Mouse (Mus musculus): ENCODE measurements around the gene Zfp148.
"Not testable (repeated sequence)": the region's sequence is repeated elsewhere in the genome, so short reads cannot be mapped to it uniquely, and the experiment has no call there.

Zfp148 gene

GRCm38 (mm10) chr16:33455263-33455910 is 74.8 kb downstream of the Zfp148 start:
- DNase-seq (ENCODE audit: extremely low spot score, low read depth, low spot score): no peak

GRCm38 (mm10) chr16:33459101-33459500 is 78.5 kb downstream of the Zfp148 start:
- no peak for DNase-seq (ENCODE audit: extremely low spot score, low read depth, low spot score)

- DNase-seq (ENCODE audit: extremely low spot score, low read depth, low spot score): no peak
Measured at GRCm38 (mm10) chr16:33461416-33461815, 80.8 kb downstream of the Zfp148 start.

GRCm38 (mm10) chr16:33464509-33465241 is 84.0 kb downstream of the Zfp148 start:
- no peak for DNase-seq (ENCODE audit: extremely low spot score, low read depth, low spot score)

- no peak for DNase-seq (ENCODE audit: extremely low spot score, low read depth, low spot score)
Measured at GRCm38 (mm10) chr16:33465242-33465614, 84.6 kb downstream of the Zfp148 start.

- no peak for DNase-seq (ENCODE audit: extremely low spot score, low read depth, low spot score)
Measured at GRCm38 (mm10) chr16:33467451-33467850, 86.8 kb downstream of the Zfp148 start.

GRCm38 (mm10) chr16:33469973-33470372 is 89.3 kb downstream of the Zfp148 start:
- no peak for DNase-seq (ENCODE audit: extremely low spot score, low read depth, low spot score)

GRCm38 (mm10) chr16:33474381-33474780 is 93.7 kb downstream of the Zfp148 start:
- no peak for DNase-seq (ENCODE audit: extremely low spot score, low read depth, low spot score)

- DNase-seq (ENCODE audit: extremely low spot score, low read depth, low spot score): no peak
Measured at GRCm38 (mm10) chr16:33479926-33480325, 99.3 kb downstream of the Zfp148 start.

- no peak for DNase-seq (ENCODE audit: extremely low spot score, low read depth, low spot score)
Measured at GRCm38 (mm10) chr16:33481148-33481547, 100.5 kb downstream of the Zfp148 start.

- no peak for DNase-seq (ENCODE audit: extremely low spot score, low read depth, low spot score)
Measured at GRCm38 (mm10) chr16:33482309-33482708, 101.7 kb downstream of the Zfp148 start.

GRCm38 (mm10) chr16:33487709-33488108 is 107.1 kb downstream of the Zfp148 start:
- no peak for DNase-seq (ENCODE audit: extremely low spot score, low read depth, low spot score)

- DNase-seq (ENCODE audit: extremely low spot score, low read depth, low spot score): no peak
Measured at GRCm38 (mm10) chr16:33494374-33494773, 113.7 kb downstream of the Zfp148 start.

GRCm38 (mm10) chr16:33508082-33508481 is 127.4 kb downstream of the Zfp148 start:
- no peak for DNase-seq (ENCODE audit: extremely low spot score, low read depth, low spot score)

GRCm38 (mm10) chr16:33509231-33509630 is 128.6 kb downstream of the Zfp148 start:
- not testable (repeated sequence) for DNase-seq (ENCODE audit: extremely low spot score, low read depth, low spot score)

GRCm38 (mm10) chr16:33510856-33511255 is 130.2 kb downstream of the Zfp148 start:
- DNase-seq (ENCODE audit: extremely low spot score, low read depth, low spot score): not testable (repeated sequence)

- no peak for DNase-seq (ENCODE audit: extremely low spot score, low read depth, low spot score)
Measured at GRCm38 (mm10) chr16:33512555-33512954, 131.9 kb downstream of the Zfp148 start.

GRCm38 (mm10) chr16:33516807-33517565 is 136.3 kb downstream of the Zfp148 start, which contains the start of gene Slc12a8:
Gene Slc12a8 (plus strand): TSS chr16:33517328.
- no peak for DNase-seq (ENCODE audit: extremely low spot score, low read depth, low spot score)

GRCm38 (mm10) chr16:33517627-33518026 is 137.0 kb downstream of the Zfp148 start:
- no peak for DNase-seq (ENCODE audit: extremely low spot score, low read depth, low spot score)

GRCm38 (mm10) chr16:33518236-33518635 is 137.6 kb downstream of the Zfp148 start:
- no peak for DNase-seq (ENCODE audit: extremely low spot score, low read depth, low spot score)

- DNase-seq (ENCODE audit: extremely low spot score, low read depth, low spot score): no peak
Measured at GRCm38 (mm10) chr16:33519916-33520568, 139.4 kb downstream of the Zfp148 start.
